Mouse (Mus musculus): Measurements from ENCODE around the gene Rtl8b. TPM values are rescaled to one million over a fixed set of nuclear protein-coding genes. Genes with fewer than 3 reads are reported as not detected.

The Rtl8b gene
- total RNA-seq, 2 experiments from 2014 or later: 103 to 122 TPM

Other genes with a start within 250 kb of the Rtl8b start
- not detected for gene Etd, start 235.5 kb downstream of the Rtl8b start, total RNA-seq (2021)
- gene Rtl8c, start 62.4 kb downstream of the Rtl8b start, total RNA-seq (2021): 10 to 100 TPM; 20.6 to 22.4 TPM
- gene Gm14597, start 61.4 kb downstream of the Rtl8b start, total RNA-seq (2021): not detected
- gene Rtl8a, start 26.7 kb downstream of the Rtl8b start, total RNA-seq (2021): 100 to 1,000 TPM; 114 to 144 TPM
- gene 4930502E18Rik, start 54.4 kb upstream of the Rtl8b start, total RNA-seq (2021): not detected
- not detected for gene 1700013H16Rik, start 87.4 kb upstream of the Rtl8b start, total RNA-seq (2021)
- gene Zfp36l3, start 106.0 kb upstream of the Rtl8b start, total RNA-seq (2021): not detected
- gene Xlr, start 127.3 kb upstream of the Rtl8b start, total RNA-seq (2021): under 1 TPM; 0.47 to 0.75 TPM